Mouse (Mus musculus): ENCODE data around the gene Mb21d2. TPM values are rescaled to one million over a fixed set of nuclear protein-coding genes. Genes with fewer than 3 reads are reported as not detected.

Mb21d2 gene
- polyA plus RNA-seq, 1 experiment from 2014 or later: 5.8 TPM

DNA sequence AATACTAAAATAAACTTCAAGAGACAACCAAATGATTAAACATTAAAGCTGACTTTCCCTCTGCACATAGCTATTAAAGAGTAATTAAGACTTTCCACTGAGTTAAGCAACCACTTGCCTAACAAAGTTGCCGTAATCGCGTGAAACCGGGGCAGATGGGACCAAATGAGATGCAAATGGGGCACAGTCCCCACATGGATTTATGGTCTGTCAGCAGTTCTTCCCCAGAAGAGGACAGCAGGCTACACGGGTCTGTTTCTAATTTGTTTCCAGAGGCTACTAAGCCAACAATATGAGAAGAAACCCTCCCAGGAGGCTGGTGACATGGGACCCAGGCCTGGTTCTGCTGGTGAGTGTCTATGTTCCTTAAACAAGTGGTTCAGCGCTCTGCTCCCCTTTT is 34.6 kb downstream of the Mb21d2 start:
- H3K36me3 ChIP-seq: peaks cover 2% of the 10 kb centered on the region
- DNase-seq (ENCODE audit: low spot score): no peak
- H3K9me3 ChIP-seq (replicated peaks): no peaks in the 10 kb centered on the region
- H3K4me3 ChIP-seq: no peak overlapping the region
- H3K27ac ChIP-seq: no peak overlapping the region
- H3K27me3 ChIP-seq (ENCODE audit: low read depth, poor library complexity, severe bottlenecking): no peaks in the 10 kb centered on the region
- WGBS: 25% methylated on average over 6 of the region's 6 CpGs
- peaks cover 69% of the 10 kb centered on the region for H3K4me1 ChIP-seq

DNA sequence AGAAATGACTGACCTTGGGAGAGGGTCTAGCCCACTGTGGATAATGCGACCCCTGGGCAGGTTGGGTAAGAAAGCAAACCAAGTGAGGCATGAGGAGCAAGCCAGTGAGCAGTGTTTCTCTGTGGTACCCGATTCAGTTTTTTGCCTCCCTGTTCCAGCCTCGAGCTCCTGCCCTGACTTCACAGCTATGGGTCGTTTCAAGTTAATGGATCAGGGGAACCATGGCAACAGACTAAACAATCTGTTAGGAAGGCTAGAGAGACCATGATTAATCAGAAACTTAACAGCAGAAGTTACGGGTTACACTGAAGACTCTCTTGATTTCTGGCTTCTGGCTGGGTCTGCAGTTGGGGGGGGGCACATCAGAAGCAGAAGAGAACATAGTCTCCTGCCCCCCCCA is 36.2 kb downstream of the Mb21d2 start:
- 0 out of 2 replicates have a peak overlapping the region, but pooled peaks have one; percentile 20 for H3K27ac ChIP-seq
- WGBS: 27% methylated on average over 5 of the region's 5 CpGs

GRCm38 (mm10) chr16:28886201-28886745 is 43.2 kb downstream of the Mb21d2 start:
- peaks cover 10% of the 10 kb centered on the region for H3K36me3 ChIP-seq
- no peaks in the 10 kb centered on the region for H3K27me3 ChIP-seq (ENCODE audit: low read depth, poor library complexity, severe bottlenecking)
- no peaks in the 10 kb centered on the region for H3K9me3 ChIP-seq (replicated peaks)
- DNase-seq (ENCODE audit: low spot score): no peak
- H3K4me3 ChIP-seq: no peak overlapping the region
- H3K4me1 ChIP-seq: peaks cover 49% of the 10 kb centered on the region
- 76% methylated on average over 9 of the region's 9 CpGs for WGBS
- no peak overlapping the region for H3K27ac ChIP-seq

More for the DNA sequence above, 36.2 kb downstream of the Mb21d2 start:
- peaks cover 10% of the 10 kb centered on the region for H3K36me3 ChIP-seq
- peaks cover 53% of the 10 kb centered on the region for H3K4me1 ChIP-seq
- H3K9me3 ChIP-seq (replicated peaks): no peaks in the 10 kb centered on the region
- no peaks in the 10 kb centered on the region for H3K27me3 ChIP-seq (ENCODE audit: low read depth, poor library complexity, severe bottlenecking)
- H3K4me3 ChIP-seq: no peak overlapping the region
- DNase-seq (ENCODE audit: low spot score): no peak

GRCm38 (mm10) chr16:28885474-28885873 is 44.0 kb downstream of the Mb21d2 start:
- H3K27ac ChIP-seq: no peak overlapping the region
- no peak for DNase-seq (ENCODE audit: low spot score)
- WGBS: 83% methylated on average over 8 of the region's 8 CpGs
- no peak overlapping the region for H3K4me3 ChIP-seq
- H3K36me3 ChIP-seq: peaks cover 10% of the 10 kb centered on the region
- H3K27me3 ChIP-seq (ENCODE audit: low read depth, poor library complexity, severe bottlenecking): no peaks in the 10 kb centered on the region
- H3K9me3 ChIP-seq (replicated peaks): no peaks in the 10 kb centered on the region
- peaks cover 50% of the 10 kb centered on the region for H3K4me1 ChIP-seq

DNA sequence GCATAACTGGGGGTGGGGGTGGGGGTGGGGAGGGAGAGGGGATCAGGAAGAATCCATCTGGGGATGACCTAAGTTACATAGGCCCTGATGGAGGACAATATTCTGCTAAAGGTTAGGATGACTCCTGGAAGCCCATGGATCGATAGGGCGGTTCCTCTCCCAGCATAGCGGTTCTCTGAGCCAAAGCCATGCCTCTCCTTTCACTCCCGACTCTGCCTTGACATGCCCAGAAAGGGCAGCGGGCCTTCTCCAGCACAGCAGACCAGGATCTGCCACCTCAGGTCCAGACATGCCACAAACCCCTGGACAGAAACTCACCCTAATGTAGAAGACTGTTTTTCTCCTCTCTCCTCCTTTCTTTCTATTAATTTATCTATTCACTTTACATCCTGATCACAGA is 44.8 kb downstream of the Mb21d2 start:
- no peak overlapping the region for H3K27ac ChIP-seq
- no peak overlapping the region for H3K4me3 ChIP-seq
- peaks cover 56% of the 10 kb centered on the region for H3K4me1 ChIP-seq
- 81% methylated on average over 5 of the region's 5 CpGs for whole genome bisulfite sequencing
- no peaks in the 10 kb centered on the region for H3K9me3 ChIP-seq (replicated peaks)
- DNase-seq (ENCODE audit: low spot score): no peak
- no peaks in the 10 kb centered on the region for H3K27me3 ChIP-seq (ENCODE audit: low read depth, poor library complexity, severe bottlenecking)
- peaks cover 5% of the 10 kb centered on the region for H3K36me3 ChIP-seq

DNA sequence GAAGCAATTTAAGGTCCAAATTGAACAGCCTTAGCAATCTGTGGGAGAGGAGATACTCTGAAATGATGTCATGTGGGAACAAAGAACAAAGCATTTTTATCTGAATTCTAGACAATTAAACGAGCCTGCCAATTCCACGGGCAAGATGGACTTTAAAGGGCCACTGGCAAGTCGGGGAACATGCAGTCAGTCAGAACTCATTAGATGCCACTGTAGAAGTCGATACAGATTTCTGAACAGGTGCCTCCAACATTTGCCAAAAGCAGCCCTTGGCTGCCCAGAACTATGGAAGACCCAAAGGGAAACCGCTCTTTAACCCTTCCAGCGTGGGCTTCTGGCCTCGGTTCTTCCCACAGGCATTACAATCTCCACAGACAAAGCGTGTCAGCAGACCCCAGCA is 45.8 kb downstream of the Mb21d2 start:
- no peaks in the 10 kb centered on the region for H3K9me3 ChIP-seq (replicated peaks)
- no peak for DNase-seq (ENCODE audit: low spot score)
- no peak overlapping the region for H3K27ac ChIP-seq
- H3K4me1 ChIP-seq: peaks cover 56% of the 10 kb centered on the region
- no peaks in the 10 kb centered on the region for H3K36me3 ChIP-seq
- no peak overlapping the region for H3K4me3 ChIP-seq
- no peaks in the 10 kb centered on the region for H3K27me3 ChIP-seq (ENCODE audit: low read depth, poor library complexity, severe bottlenecking)
- WGBS: 76% methylated on average over 8 of the region's 8 CpGs

- no peaks in the 10 kb centered on the region for H3K36me3 ChIP-seq
- WGBS: 64% methylated on average over 21 of the region's 21 CpGs
- DNase-seq (ENCODE audit: low spot score): no peak
- no peaks in the 10 kb centered on the region for H3K9me3 ChIP-seq (replicated peaks)
- H3K4me3 ChIP-seq: no peak overlapping the region
- H3K27me3 ChIP-seq (ENCODE audit: low read depth, poor library complexity, severe bottlenecking): no peaks in the 10 kb centered on the region
- H3K4me1 ChIP-seq: peaks cover 59% of the 10 kb centered on the region
- H3K27ac ChIP-seq: no peak overlapping the region
Measured at GRCm38 (mm10) chr16:28882687-28883428, 46.6 kb downstream of the Mb21d2 start.

GRCm38 (mm10) chr16:28881787-28882186 is 47.7 kb downstream of the Mb21d2 start:
- WGBS: 61% methylated on average over 8 of the region's 8 CpGs
- Histone ChIP-seq H3K4me3 (no peak overlapping the region), H3K9me3 (replicated peaks) (no peaks in the 10 kb centered on the region), H3K27me3 (ENCODE audit: low read depth, poor library complexity, severe bottlenecking) (no peaks in the 10 kb centered on the region), H3K4me1 (peaks cover 59% of the 10 kb centered on the region), H3K27ac (no peak overlapping the region), H3K36me3 (no peaks in the 10 kb centered on the region)
- DNase-seq (ENCODE audit: low spot score): no peak

GRCm38 (mm10) chr16:28880756-28881155 is 48.7 kb downstream of the Mb21d2 start:
- no peaks in the 10 kb centered on the region for H3K27me3 ChIP-seq (ENCODE audit: low read depth, poor library complexity, severe bottlenecking)
- H3K9me3 ChIP-seq (replicated peaks): no peaks in the 10 kb centered on the region
- DNase-seq (ENCODE audit: low spot score): peak; percentile 55
- H3K36me3 ChIP-seq: no peaks in the 10 kb centered on the region
- 12% methylated on average over 8 of the region's 8 CpGs for WGBS
- no peak overlapping the region for H3K27ac ChIP-seq
- H3K4me3 ChIP-seq: no peak overlapping the region
- H3K4me1 ChIP-seq: peaks cover 51% of the 10 kb centered on the region

DNA sequence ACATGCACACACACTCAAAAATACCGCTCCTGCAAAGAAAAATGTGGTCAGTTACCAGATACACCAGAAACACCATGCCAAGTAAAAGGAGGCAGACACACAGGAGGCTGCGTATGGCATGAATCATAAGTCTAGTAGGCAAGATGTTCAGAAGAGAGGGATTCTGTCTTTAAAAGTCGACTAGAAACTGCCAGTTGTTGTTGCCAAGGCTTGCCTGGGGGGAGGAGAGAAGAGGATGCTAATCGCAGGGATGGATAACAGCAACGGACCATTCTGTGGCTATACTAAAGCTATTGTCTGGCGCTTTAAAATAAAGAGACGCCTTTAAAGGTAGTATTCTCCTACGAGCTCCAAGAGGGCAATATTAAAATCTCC is 49.2 kb downstream of the Mb21d2 start:
- H3K27ac ChIP-seq: no peak overlapping the region
- H3K27me3 ChIP-seq (ENCODE audit: low read depth, poor library complexity, severe bottlenecking): no peaks in the 10 kb centered on the region
- H3K4me3 ChIP-seq: no peak overlapping the region
- no peak for DNase-seq (ENCODE audit: low spot score)
- no peaks in the 10 kb centered on the region for H3K9me3 ChIP-seq (replicated peaks)
- WGBS: 48% methylated on average over 8 of the region's 8 CpGs
- peaks cover 47% of the 10 kb centered on the region for H3K4me1 ChIP-seq
- H3K36me3 ChIP-seq: no peaks in the 10 kb centered on the region

DNA sequence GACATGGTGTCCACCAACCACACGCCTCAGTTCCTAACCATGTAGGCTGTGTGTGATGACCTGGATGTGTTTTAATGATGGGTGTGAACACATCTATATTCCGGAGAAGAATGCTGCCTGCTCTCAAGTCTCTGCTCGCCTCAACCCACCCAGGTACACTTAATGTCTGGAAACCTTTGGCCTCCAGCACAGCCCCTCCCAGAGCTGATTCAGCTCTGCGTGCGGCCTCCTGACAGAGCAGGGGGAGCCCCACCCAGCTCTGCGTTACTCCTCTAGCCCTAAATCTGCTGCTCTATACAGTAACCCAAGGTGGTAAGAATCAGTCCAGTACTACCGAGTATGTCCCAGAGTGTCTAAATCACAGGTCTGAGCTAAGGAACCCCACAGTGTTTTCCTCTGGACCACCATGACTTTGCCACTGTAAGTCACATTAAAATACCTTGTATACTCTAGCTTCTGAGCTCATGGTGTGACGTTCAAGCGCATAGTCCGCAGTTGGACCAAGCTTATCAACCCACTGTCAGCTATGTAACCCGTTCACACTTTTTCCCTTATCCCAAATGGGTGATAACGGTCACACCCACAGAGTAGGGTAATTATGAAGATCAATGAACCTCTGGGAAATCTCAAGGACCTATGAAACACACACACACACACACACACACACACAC is 49.7 kb downstream of the Mb21d2 start:
- no peaks in the 10 kb centered on the region for H3K36me3 ChIP-seq
- no peak overlapping the region for H3K4me3 ChIP-seq
- WGBS: 76% methylated on average over 12 of the region's 12 CpGs
- H3K27ac ChIP-seq: no peak overlapping the region
- DNase-seq (ENCODE audit: low spot score): no peak
- peaks cover 47% of the 10 kb centered on the region for H3K4me1 ChIP-seq
- no peaks in the 10 kb centered on the region for H3K9me3 ChIP-seq (replicated peaks)
- no peaks in the 10 kb centered on the region for H3K27me3 ChIP-seq (ENCODE audit: low read depth, poor library complexity, severe bottlenecking)

DNA sequence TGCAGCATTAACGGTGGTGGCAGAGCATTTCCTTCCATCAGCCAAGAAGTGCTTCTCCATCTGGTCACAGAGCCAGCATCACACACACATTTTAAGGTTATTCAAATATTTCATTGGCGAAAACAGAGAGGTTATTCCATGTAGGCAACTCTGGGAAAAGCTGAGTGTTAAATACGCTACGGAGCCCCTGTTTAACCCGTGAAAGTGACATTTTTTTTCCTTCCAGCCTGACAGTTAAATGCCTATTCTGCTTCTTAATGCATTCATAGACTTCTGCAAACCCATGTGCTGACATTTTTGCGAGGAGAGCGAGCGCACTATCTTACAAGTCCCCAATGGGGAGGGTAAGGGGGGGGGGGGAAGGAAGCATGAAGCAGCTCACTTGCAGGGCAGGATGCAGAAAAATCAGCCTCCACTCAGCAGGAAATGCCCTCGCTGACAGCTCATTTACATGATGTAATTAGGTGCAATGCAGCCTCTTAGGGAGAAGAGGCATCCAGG is 52.3 kb downstream of the Mb21d2 start:
- 70% methylated on average over 9 of the region's 9 CpGs for WGBS
- no peaks in the 10 kb centered on the region for H3K9me3 ChIP-seq (replicated peaks)
- no peak overlapping the region for H3K27ac ChIP-seq
- no peak overlapping the region for H3K4me3 ChIP-seq
- no peaks in the 10 kb centered on the region for H3K36me3 ChIP-seq
- H3K4me1 ChIP-seq: peaks cover 33% of the 10 kb centered on the region
- H3K27me3 ChIP-seq (ENCODE audit: low read depth, poor library complexity, severe bottlenecking): no peaks in the 10 kb centered on the region
- DNase-seq (ENCODE audit: low spot score): no peak

- Histone ChIP-seq H3K27ac (no peak overlapping the region), H3K9me3 (replicated peaks) (no peaks in the 10 kb centered on the region), H3K27me3 (ENCODE audit: low read depth, poor library complexity, severe bottlenecking) (no peaks in the 10 kb centered on the region), H3K36me3 (no peaks in the 10 kb centered on the region), H3K4me3 (no peak overlapping the region), H3K4me1 (peaks cover 42% of the 10 kb centered on the region)
- WGBS: 83% methylated on average over 8 of the region's 8 CpGs
- no peak for DNase-seq (ENCODE audit: low spot score)
Measured at GRCm38 (mm10) chr16:28873404-28873895, 56.0 kb downstream of the Mb21d2 start.

Measured in limb, embryonic 10.5 days (tissue).